In genomic region chr7:44398570-44398969, GRCm38 (mm10) we compare ENCODE assay signal across 8 mouse cellular contexts. TPM values are rescaled to one million over a fixed set of nuclear protein-coding genes. Genes with fewer than 3 reads are reported as not detected.
DNase-seq lines count a peak whose midpoint lies in the region; ATAC-seq and TF ChIP-seq lines count a peak whose summit lies in the region.

No protein-coding gene starts in this region.

- ATAC-seq in erythroblast, adult 5-6 weeks (replicated peaks; ENCODE audit: low FRiP score, poor library complexity, severe bottlenecking) = 0 out of 2 replicates have a peak, but pooled peaks have one; percentile 52
- peak; percentile 61 for ATAC-seq in hindbrain, embryonic 15.5 days (ENCODE audit: low FRiP score, low read depth)
- ATAC-seq in monocyte, adult 5-6 weeks (replicated peaks; ENCODE audit: insufficient number of reproducible peaks, low FRiP score, low TSS enrichment, poor library complexity, severe bottlenecking) = peak; percentile 59

- no peak for TF ChIP-seq POLR2A in liver, adult 2 months (IDR thresholded peaks at IDR 0.05; ENCODE audit: extremely low read depth, insufficient read depth, low read length)

- no peak overlapping the region for H3K27ac ChIP-seq in hindbrain, embryonic 15.5 days (replicated peaks)
- no peak overlapping the region for H3K27ac ChIP-seq in liver, adult 2 months (replicated peaks; ENCODE audit: insufficient read depth, low read depth, low read length)

- H3K4me2 ChIP-seq in hindbrain, embryonic 15.5 days = no peak overlapping the region

- peak; percentile 87 for TF ChIP-seq CTCF in liver, adult 2 months (IDR thresholded peaks at IDR 0.05; ENCODE audit: low read depth, low read length)

- DNase-seq in right cerebral cortex, adult 18-20 months = peak; percentile 53
- DNase-seq in right cerebral cortex, postnatal 36 days (ENCODE audit: low spot score in 2 of 2) = no peak
- peak; percentile 82 for DNase-seq in brain, adult 2 months (ENCODE audit: low read depth, low spot score)
- DNase-seq in liver, adult 2 months (ENCODE audit: extremely low read depth, low read depth, low spot score) = peak; percentile 44
- DNase-seq in thymus, postnatal 0 days (ENCODE audit: low spot score) = peak; percentile 42

- H3K36me3 ChIP-seq in hindbrain, embryonic 15.5 days = no peaks in the 10 kb centered on the region
- H3K36me3 ChIP-seq in liver, adult 2 months (ENCODE audit: control insufficient read depth, insufficient read depth, low read length) = no peaks in the 10 kb centered on the region

- H3K4me1 ChIP-seq in hindbrain, embryonic 15.5 days (replicated peaks) = no peaks in the 10 kb centered on the region
- H3K4me1 ChIP-seq in liver, adult 2 months (ENCODE audit: control insufficient read depth, insufficient read depth, low read length) = peaks cover 2% of the 10 kb centered on the region; the same call in 1 of the 2 replicates

- no peaks in the 10 kb centered on the region for H3K27me3 ChIP-seq in hindbrain, embryonic 15.5 days
- no peaks in the 10 kb centered on the region for H3K27me3 ChIP-seq in liver, adult 2 months (ENCODE audit: control insufficient read depth, insufficient read depth, low read length)

- no peak overlapping the region for H3K4me3 ChIP-seq in hindbrain, embryonic 15.5 days
- H3K4me3 ChIP-seq in liver, adult 2 months (ENCODE audit: insufficient read depth, low read depth, low read length) = no peak overlapping the region

- WGBS in hindbrain, embryonic 15.5 days = 21% methylated on average over 3 of the region's 3 CpGs
- 17% methylated on average over 3 of the region's 3 CpGs for WGBS in liver, adult 2 months

- no peaks in the 10 kb centered on the region for H3K9me3 ChIP-seq in hindbrain, embryonic 15.5 days

- H3K79me2 ChIP-seq in liver, adult 2 months (ENCODE audit: control insufficient read depth, insufficient read depth, low read length) = no peaks in the 10 kb centered on the region

- no peak overlapping the region for H3K9ac ChIP-seq in hindbrain, embryonic 15.5 days
- no peak overlapping the region for H3K9ac ChIP-seq in liver, adult 2 months (ENCODE audit: low read depth, low read length)

RNA-seq across cellular contexts. Expression of gene 1700008O03Rik, which starts 12.9 kb away (rescaled TPM):
- not detected in 2 replicates for total RNA-seq in erythroblast, adult 5-6 weeks (2015; ENCODE audit: low replicate concordance)
- total RNA-seq in erythroblast, adult 5-6 weeks (2017; ENCODE audit: low replicate concordance) = not detected in 2 replicates
- polyA plus RNA-seq in hindbrain, embryonic 15.5 days (2015; fragmentation: Nextera tagmentation; extraction: Ambion mirVana) = 2.8 and 2.9 TPM in 2 replicates
- not detected in 2 replicates for total RNA-seq in liver, adult 2 months (2014; rRNA removed)
- polyA plus RNA-seq in liver, adult 2 months (2012; rRNA removed) = 0.22 and 0.27 TPM in 2 replicates
- total RNA-seq in monocyte, adult 5-6 weeks (2017) = 3.5 TPM in 1 of 3 replicates, not detected in the others
- polyA plus RNA-seq in thymus, postnatal 0 days (2015; fragmentation: Nextera tagmentation; extraction: Ambion mirVana) = 0.59 and 0.90 TPM in 2 replicates

RNA-seq across cellular contexts. Expression of gene Syt3, which starts 14.7 kb away (rescaled TPM):
- total RNA-seq in erythroblast, adult 5-6 weeks (2015; ENCODE audit: low replicate concordance) = not detected in 2 replicates
- not detected in 2 replicates for total RNA-seq in erythroblast, adult 5-6 weeks (2017; ENCODE audit: low replicate concordance)
- 58.9 and 68.8 TPM in 2 replicates for polyA plus RNA-seq in hindbrain, embryonic 15.5 days (2015; fragmentation: Nextera tagmentation; extraction: Ambion mirVana)
- 1.4 and 2.6 TPM in 2 replicates for total RNA-seq in liver, adult 2 months (2014; rRNA removed)
- 4.9 and 7.1 TPM in 2 replicates for polyA plus RNA-seq in liver, adult 2 months (2012; rRNA removed)
- total RNA-seq in monocyte, adult 5-6 weeks (2017) = not detected in 3 replicates
- 0.26 and 0.38 TPM in 2 replicates for polyA plus RNA-seq in thymus, postnatal 0 days (2015; fragmentation: Nextera tagmentation; extraction: Ambion mirVana)

RNA-seq across cellular contexts. Expression of gene Lrrc4b, which starts 30.2 kb away (rescaled TPM):
- total RNA-seq in erythroblast, adult 5-6 weeks (2015; ENCODE audit: low replicate concordance) = not detected in 2 replicates
- not detected in 2 replicates for total RNA-seq in erythroblast, adult 5-6 weeks (2017; ENCODE audit: low replicate concordance)
- 16.7 and 16.9 TPM in 2 replicates for polyA plus RNA-seq in hindbrain, embryonic 15.5 days (2015; fragmentation: Nextera tagmentation; extraction: Ambion mirVana)
- total RNA-seq in liver, adult 2 months (2014; rRNA removed) = 0.07 TPM in 1 of 2 replicates, not detected in the other
- not detected in 2 replicates for polyA plus RNA-seq in liver, adult 2 months (2012; rRNA removed)
- total RNA-seq in monocyte, adult 5-6 weeks (2017) = not detected in 3 replicates
- polyA plus RNA-seq in thymus, postnatal 0 days (2015; fragmentation: Nextera tagmentation; extraction: Ambion mirVana) = 0.05 TPM in 1 of 2 replicates, not detected in the other

Comparison
In these comparisons a context has a peak if more than half of its experiments do, and no peak if none do; other contexts are left out.
1. DNase-seq: peak in right cerebral cortex, adult 18-20 months (single experiment), brain, adult 2 months (single experiment), liver, adult 2 months (single experiment) and thymus, postnatal 0 days (single experiment); none in right cerebral cortex, postnatal 36 days (0 of 2).
2. Peak in every context shown above with its lines, with median percentiles within 50 percentile points of each other: ATAC-seq.